Comparison of ENCODE assay signal across 29 mouse cellular contexts in the genomic region with DNA sequence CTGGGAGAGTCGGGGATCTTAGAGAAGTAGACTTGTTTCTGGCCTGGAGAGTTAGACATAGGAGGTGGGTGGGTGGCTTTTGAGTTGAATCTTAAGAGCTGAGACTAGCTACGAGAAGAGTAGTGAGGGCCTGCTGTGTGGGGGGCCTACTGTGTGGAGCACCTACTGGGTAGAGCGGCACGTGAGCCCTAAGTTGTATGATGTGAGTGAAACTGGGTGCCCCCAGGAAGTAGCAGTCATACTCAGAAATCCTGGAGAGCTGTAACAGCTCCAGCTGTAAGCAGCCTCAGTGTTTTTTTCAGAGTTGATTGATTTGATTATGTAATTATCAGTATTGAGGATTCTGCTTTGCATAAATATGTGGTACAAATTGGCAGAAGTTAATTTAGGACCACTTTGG. TPM values are rescaled to one million over a fixed set of nuclear protein-coding genes. Genes with fewer than 3 reads are reported as not detected.
DNase-seq lines count a peak whose midpoint lies in the region; ATAC-seq and TF ChIP-seq lines count a peak whose summit lies in the region.
"Had no signal": no experiment of that assay in that cellular context is flagged by ENCODE, and none has a peak within 500 bp of the region (broad histone marks: within the 10 kb centered on the region; RNA-seq: fewer than 3 reads in every experiment).

No protein-coding gene starts in this region.

- H3K4me2 ChIP-seq in heart, embryonic 12.5 days, result no peak overlapping the region
- H3K4me2 ChIP-seq in embryonic facial prominence, embryonic 13.5 days, result no peak overlapping the region
- no peak overlapping the region for H3K4me2 ChIP-seq in intestine, postnatal 0 days (replicated peaks; ENCODE audit: low read depth)
- no peak overlapping the region for H3K4me2 ChIP-seq in kidney, embryonic 14.5 days (replicated peaks; ENCODE audit: low read depth, low read length)
- H3K4me2 ChIP-seq: embryonic facial prominence, embryonic 15.5 days; forebrain, embryonic 12.5 days; midbrain, embryonic 13.5 days; neural tube, embryonic 13.5 days had no signal

- no peak overlapping the region for H3K4me3 ChIP-seq in heart, embryonic 12.5 days
- no peak overlapping the region for H3K4me3 ChIP-seq in heart, embryonic 10.5 days
- no peak overlapping the region for H3K4me3 ChIP-seq in embryonic facial prominence, embryonic 13.5 days
- H3K4me3 ChIP-seq in intestine, postnatal 0 days (ENCODE audit: low read depth, low read length), result no peak overlapping the region
- no peak overlapping the region for H3K4me3 ChIP-seq in kidney, embryonic 14.5 days (ENCODE audit: low read length)
- H3K4me3 ChIP-seq: embryonic facial prominence, embryonic 15.5 days; forebrain, embryonic 12.5 days; hindbrain, embryonic 10.5 days; midbrain, embryonic 13.5 days; neural tube, embryonic 13.5 days had no signal

- no peak overlapping the region for H3K27ac ChIP-seq in heart, embryonic 12.5 days (ENCODE audit: poor library complexity, severe bottlenecking)
- H3K27ac ChIP-seq in heart, embryonic 10.5 days, result no peak overlapping the region
- peak overlapping the region; percentile 76 for H3K27ac ChIP-seq in embryonic facial prominence, embryonic 13.5 days
- no peak overlapping the region for H3K27ac ChIP-seq in intestine, postnatal 0 days (ENCODE audit: low read depth, low read length)
- no peak overlapping the region for H3K27ac ChIP-seq in kidney, embryonic 14.5 days (ENCODE audit: low read depth, low read length)
- H3K27ac ChIP-seq: embryonic facial prominence, embryonic 15.5 days; forebrain, embryonic 12.5 days; hindbrain, embryonic 10.5 days; liver, embryonic 14.5 days; midbrain, embryonic 13.5 days; neural tube, embryonic 13.5 days had no signal

- peaks cover 79% of the 10 kb centered on the region for H3K4me1 ChIP-seq in heart, embryonic 12.5 days (replicated peaks)
- peaks cover 84% of the 10 kb centered on the region for H3K4me1 ChIP-seq in heart, embryonic 10.5 days
- H3K4me1 ChIP-seq in embryonic facial prominence, embryonic 13.5 days, result peaks cover 82% of the 10 kb centered on the region
- H3K4me1 ChIP-seq in intestine, postnatal 0 days (replicated peaks; ENCODE audit: control insufficient read depth, insufficient read depth, low read length), result peaks cover 8% of the 10 kb centered on the region; the same call in 1 of the 2 replicates
- H3K4me1 ChIP-seq in kidney, embryonic 14.5 days (ENCODE audit: control insufficient read depth, insufficient read depth, low read length), result peaks cover 8% of the 10 kb centered on the region

- 80% methylated on average over 4 of the region's 4 CpGs for WGBS in heart, embryonic 12.5 days
- WGBS in heart, embryonic 10.5 days, result 77% methylated on average over 4 of the region's 4 CpGs
- 57% methylated on average over 4 of the region's 4 CpGs for WGBS in embryonic facial prominence, embryonic 13.5 days
- 82% methylated on average over 4 of the region's 4 CpGs for WGBS in intestine, postnatal 0 days
- 87% methylated on average over 4 of the region's 4 CpGs for WGBS in kidney, embryonic 14.5 days

- DNase-seq in heart, embryonic 10.5 days (ENCODE audit: low spot score), result no peak
- DNase-seq in CD4-positive, CD25-positive, alpha-beta regulatory T cell, adult 2 months (ENCODE audit: low read depth, low spot score), result peak; percentile 33
- DNase-seq in T-cell, adult 2 months (ENCODE audit: low spot score), result peak; percentile 25
- no peak for DNase-seq in lung, postnatal 10 days
- DNase-seq: cerebellum, adult 11 months; cerebellum, adult 9-10 months; cerebellum, postnatal 36 days; gastrocnemius, postnatal 10 days; heart, postnatal 14 days; kidney, adult 9 months; kidney, postnatal 14 days; layer of hippocampus, adult 9-11 months; liver; lung, adult 2 months; lung, postnatal 14 days; right cerebral cortex, postnatal 4 days had no signal

- H3K9ac ChIP-seq in heart, embryonic 12.5 days, result peak overlapping the region; percentile 22; the same call in 1 of the 2 replicates
- H3K9ac ChIP-seq in embryonic facial prominence, embryonic 13.5 days, result no peak overlapping the region
- H3K9ac ChIP-seq in intestine, postnatal 0 days (ENCODE audit: low read depth, low read length), result no peak overlapping the region
- no peak overlapping the region for H3K9ac ChIP-seq in kidney, embryonic 14.5 days (ENCODE audit: low read depth, low read length)
- H3K9ac ChIP-seq: embryonic facial prominence, embryonic 15.5 days; forebrain, embryonic 12.5 days; liver, embryonic 14.5 days; midbrain, embryonic 13.5 days; neural tube, embryonic 13.5 days had no signal

- no peak for ATAC-seq in heart, embryonic 12.5 days (ENCODE audit: insufficient number of reproducible peaks, low FRiP score)
- ATAC-seq in embryonic facial prominence, embryonic 13.5 days (ENCODE audit: insufficient number of reproducible peaks, insufficient read depth, low FRiP score, low TSS enrichment, low read depth), result no peak
- no peak for ATAC-seq in intestine, postnatal 0 days
- no peak for ATAC-seq in kidney, embryonic 14.5 days (ENCODE audit: low FRiP score, low TSS enrichment)
- ATAC-seq: hindbrain, embryonic 16.5 days; intestine, embryonic 16.5 days; midbrain, embryonic 13.5 days had no signal

- no peaks in the 10 kb centered on the region for H3K36me3 ChIP-seq in heart, embryonic 12.5 days
- H3K36me3 ChIP-seq in heart, embryonic 10.5 days, result no peaks in the 10 kb centered on the region
- H3K36me3 ChIP-seq in embryonic facial prominence, embryonic 13.5 days, result no peaks in the 10 kb centered on the region
- no peaks in the 10 kb centered on the region for H3K36me3 ChIP-seq in intestine, postnatal 0 days (ENCODE audit: control insufficient read depth, insufficient read depth)
- H3K36me3 ChIP-seq in kidney, embryonic 14.5 days (ENCODE audit: control insufficient read depth, insufficient read depth, low read length), result no peaks in the 10 kb centered on the region
- H3K36me3 ChIP-seq: embryonic facial prominence, embryonic 15.5 days; forebrain, embryonic 12.5 days; hindbrain, embryonic 10.5 days; midbrain, embryonic 13.5 days; neural tube, embryonic 13.5 days had no signal

- H3K27me3 ChIP-seq in heart, embryonic 12.5 days (replicated peaks), result no peaks in the 10 kb centered on the region
- H3K27me3 ChIP-seq in heart, embryonic 10.5 days (ENCODE audit: insufficient read depth, poor library complexity, severe bottlenecking), result no peaks in the 10 kb centered on the region
- H3K27me3 ChIP-seq in embryonic facial prominence, embryonic 13.5 days, result no peaks in the 10 kb centered on the region
- H3K27me3 ChIP-seq in intestine, postnatal 0 days (replicated peaks; ENCODE audit: control insufficient read depth, insufficient read depth, low read length), result no peaks in the 10 kb centered on the region
- no peaks in the 10 kb centered on the region for H3K27me3 ChIP-seq in kidney, embryonic 14.5 days (ENCODE audit: control insufficient read depth, insufficient read depth, low read length)
- H3K27me3 ChIP-seq: embryonic facial prominence, embryonic 15.5 days; forebrain, embryonic 12.5 days; midbrain, embryonic 13.5 days; neural tube, embryonic 13.5 days had no signal

- TF ChIP-seq CTCF in intestine, postnatal 0 days (IDR thresholded peaks at IDR 0.05; ENCODE audit: low read depth), result no peak

- H3K9me3 ChIP-seq in heart, embryonic 12.5 days (replicated peaks), result no peaks in the 10 kb centered on the region
- H3K9me3 ChIP-seq in heart, embryonic 10.5 days, result no peaks in the 10 kb centered on the region
- no peaks in the 10 kb centered on the region for H3K9me3 ChIP-seq in embryonic facial prominence, embryonic 13.5 days
- H3K9me3 ChIP-seq in intestine, postnatal 0 days (ENCODE audit: control insufficient read depth), result no peaks in the 10 kb centered on the region
- no peaks in the 10 kb centered on the region for H3K9me3 ChIP-seq in kidney, embryonic 14.5 days (ENCODE audit: control insufficient read depth, low read length)
- H3K9me3 ChIP-seq: embryonic facial prominence, embryonic 15.5 days; forebrain, embryonic 12.5 days; G1E; hindbrain, embryonic 10.5 days; midbrain, embryonic 13.5 days; neural tube, embryonic 13.5 days had no signal

RNA-seq across cellular contexts. Expression of a gene that starts 11.6 kb away (rescaled TPM):
- 84.9 and 86.5 TPM in 2 replicates for polyA plus RNA-seq in heart, embryonic 12.5 days (2016; fragmentation: Nextera tagmentation; extraction: Ambion mirVana)
- 93.6 and 93.9 TPM in 2 replicates for polyA plus RNA-seq in heart, embryonic 10.5 days (2016; fragmentation: Nextera tagmentation; extraction: Ambion mirVana)
- polyA plus RNA-seq in embryonic facial prominence, embryonic 13.5 days (2015; fragmentation: Nextera tagmentation; extraction: Ambion mirVana), result 65.4 and 78.8 TPM in 2 replicates
- polyA plus RNA-seq in intestine, postnatal 0 days (2015; fragmentation: Nextera tagmentation; extraction: Ambion mirVana), result 32.5 and 35.0 TPM in 2 replicates
- 73.9 and 112 TPM in 2 replicates for polyA plus RNA-seq in kidney, embryonic 14.5 days (2014; fragmentation: Nextera tagmentation; extraction: Ambion mirVana)

Comparison
In these comparisons a context has a peak if more than half of its experiments do, and no peak if none do; other contexts are left out.
1. DNase-seq: peak in CD4-positive, CD25-positive, alpha-beta regulatory T cell, adult 2 months (single experiment) and T-cell, adult 2 months (single experiment); none in heart, embryonic 10.5 days (single experiment) and lung, postnatal 10 days (single experiment).